Mouse (Mus musculus) frontal cortex, postnatal 36 days (tissue): ENCODE measurements at regions not wholly inside any gene's neighbourhood (a gene's known extent, or its start where the extent isn't known, plus 50 kb on each side); places are given as distances from the start of the nearest gene placed in this dataset.
A peak's percentile ranks its signal among the peaks of the same experiment; 100 is the strongest.

Source experiments
- DNase-seq, 2 experiments: peaks; one replicate each; pipeline ENCODE4 v3.0.0; 2022; ENCODE audit warnings: low spot score in 2 of 2

- no peak for DNase-seq
Observed at GRCm38 (mm10) chr11:19456577-19456976, 437.8 kb upstream of the Meis1 start.

- no peak for DNase-seq
Observed at GRCm38 (mm10) chr11:19463730-19464358, 445.1 kb upstream of the Meis1 start.

GRCm38 (mm10) chr11:19468373-19468772 lies 449.6 kb upstream of the Meis1 start:
- DNase-seq = no peak

GRCm38 (mm10) chr11:19468803-19469202 lies 450.0 kb upstream of the Meis1 start:
- no peak for DNase-seq

- no peak for DNase-seq
Observed at GRCm38 (mm10) chr11:19470648-19471341, 452.0 kb upstream of the Meis1 start.

- no peak for DNase-seq
Observed at GRCm38 (mm10) chr11:19475068-19475786, 448.9 kb upstream of the Spred2 start.

GRCm38 (mm10) chr11:19493089-19493756 lies 431.0 kb upstream of the Spred2 start:
- no peak for DNase-seq

- DNase-seq = no peak
Observed at GRCm38 (mm10) chr11:19521721-19522120, 402.5 kb upstream of the Spred2 start.

- peak; percentile 2 to 17 for DNase-seq
Observed at GRCm38 (mm10) chr11:19523853-19524487, 400.2 kb upstream of the Spred2 start.

GRCm38 (mm10) chr11:19529126-19529525 lies 395.0 kb upstream of the Spred2 start:
- DNase-seq = no peak

GRCm38 (mm10) chr11:19530652-19531051 lies 393.5 kb upstream of the Spred2 start:
- DNase-seq = no peak

- DNase-seq = no peak
Observed at GRCm38 (mm10) chr11:19531255-19532003, 392.7 kb upstream of the Spred2 start.

- no peak for DNase-seq
Observed at GRCm38 (mm10) chr11:19532867-19533266, 391.3 kb upstream of the Spred2 start.

- DNase-seq = no peak
Observed at GRCm38 (mm10) chr11:19533701-19534100, 390.5 kb upstream of the Spred2 start.

GRCm38 (mm10) chr11:19535215-19535614 lies 389.0 kb upstream of the Spred2 start:
- no peak for DNase-seq

GRCm38 (mm10) chr11:19546226-19546625 lies 377.9 kb upstream of the Spred2 start:
- no peak for DNase-seq

GRCm38 (mm10) chr11:19554316-19554946 lies 369.7 kb upstream of the Spred2 start:
- no peak for DNase-seq

GRCm38 (mm10) chr11:19554947-19555770 lies 369.0 kb upstream of the Spred2 start:
- no peak for DNase-seq

- no peak for DNase-seq
Observed at GRCm38 (mm10) chr11:19560452-19560851, 363.7 kb upstream of the Spred2 start.

GRCm38 (mm10) chr11:19562668-19563067 lies 361.5 kb upstream of the Spred2 start:
- no peak for DNase-seq
